Mouse (Mus musculus) retina, adult 2 months (tissue): Measurements from ENCODE around the gene Nr5a2.

ENCODE experiments used
- DNase-seq: peaks from one replicate; pipeline ENCODE4 v3.0.0-alpha.2; 2012; ENCODE audit warnings: low read depth, low spot score

Gene Nr5a2

GRCm38 (mm10) chr1:136960428-136961012, at the start of gene Nr5a2:
TSS of gene Nr5a2 (minus strand) at chr1:136960448.
- DNase-seq, result no peak

GRCm38 (mm10) chr1:137008726-137009239, 48.5 kb upstream of the Nr5a2 start:
- no peak for DNase-seq

GRCm38 (mm10) chr1:137003816-137004215, 43.6 kb upstream of the Nr5a2 start:
- DNase-seq, result no peak

- DNase-seq, result no peak
These were observed 42.9 kb upstream of the Nr5a2 start for GRCm38 (mm10) chr1:137003144-137003543.

GRCm38 (mm10) chr1:136991762-136992352, 31.6 kb upstream of the Nr5a2 start:
- no peak for DNase-seq

GRCm38 (mm10) chr1:136980253-136980893, 20.1 kb upstream of the Nr5a2 start:
- DNase-seq, result no peak

GRCm38 (mm10) chr1:136977867-136978266, 17.6 kb upstream of the Nr5a2 start:
- no peak for DNase-seq

- DNase-seq, result no peak
These were observed 13.8 kb upstream of the Nr5a2 start for GRCm38 (mm10) chr1:136974040-136974439.

- DNase-seq, result no peak
These were observed 12.8 kb upstream of the Nr5a2 start for GRCm38 (mm10) chr1:136973016-136973415.

- no peak for DNase-seq
These were observed 10.7 kb upstream of the Nr5a2 start for GRCm38 (mm10) chr1:136970995-136971394.

- no peak for DNase-seq
These were observed 6.6 kb upstream of the Nr5a2 start for GRCm38 (mm10) chr1:136966728-136967386.

- no peak for DNase-seq
These were observed 757 bp downstream of the Nr5a2 start for GRCm38 (mm10) chr1:136959491-136959890.

GRCm38 (mm10) chr1:136958666-136959065, 1.6 kb downstream of the Nr5a2 start:
- no peak for DNase-seq

GRCm38 (mm10) chr1:136958185-136958584, 2.1 kb downstream of the Nr5a2 start:
- no peak for DNase-seq

- no peak for DNase-seq
These were observed 2.6 kb downstream of the Nr5a2 start for GRCm38 (mm10) chr1:136957696-136958095.

GRCm38 (mm10) chr1:136954108-136954494, 6.1 kb downstream of the Nr5a2 start:
- no peak for DNase-seq

- DNase-seq, result no peak
These were observed 6.7 kb downstream of the Nr5a2 start for GRCm38 (mm10) chr1:136953444-136954107.

GRCm38 (mm10) chr1:136952609-136953311, 7.5 kb downstream of the Nr5a2 start:
- DNase-seq, result no peak

GRCm38 (mm10) chr1:136951946-136952531, 8.2 kb downstream of the Nr5a2 start:
- no peak for DNase-seq

- no peak for DNase-seq
These were observed 9.0 kb downstream of the Nr5a2 start for GRCm38 (mm10) chr1:136951155-136951650.

- DNase-seq, result no peak
These were observed 10.9 kb downstream of the Nr5a2 start for GRCm38 (mm10) chr1:136949323-136949741.
